12 mouse cellular contexts compared by ENCODE assay signal in genomic region chr13:63700747-63701146, GRCm38 (mm10).
DNase-seq lines count a peak whose midpoint lies in the region; ATAC-seq lines count a peak whose summit lies in the region.
"Had no signal": no experiment of that assay in that cellular context is flagged by ENCODE, and none has a peak within 500 bp of the region (broad histone marks: within the 10 kb centered on the region; RNA-seq: fewer than 3 reads in every experiment).

No protein-coding gene starts in this region.

- H3K79me2 ChIP-seq in macrophage (ENCODE audit: inconsistent target), result no peaks in the 10 kb centered on the region

- DNase-seq in neural tube, embryonic 11.5 days (ENCODE audit: low spot score), result no peak
- no peak for DNase-seq in neural tube, embryonic 10.5 days (ENCODE audit: extremely low spot score, low spot score)
- DNase-seq in spleen, postnatal 14 days (ENCODE audit: low spot score in 2 of 2), result no peak
- DNase-seq in kidney, postnatal 10 days, result no peak
- DNase-seq in midbrain, embryonic 10.5 days (ENCODE audit: low spot score), result no peak
- DNase-seq in spleen, adult 18-20 months, result no peak
- DNase-seq: adrenal gland, postnatal 10 days; cerebellum, adult 18-20 months; kidney, adult 2 months had no signal

- H3K9ac ChIP-seq in neural tube, embryonic 11.5 days (ENCODE audit: low read length), result no peak overlapping the region
- no peak overlapping the region for H3K9ac ChIP-seq in intestine, embryonic 15.5 days

- 61% methylated on average over 3 of the region's 3 CpGs for WGBS in neural tube, embryonic 11.5 days
- WGBS in intestine, embryonic 15.5 days, result 38% methylated on average over 3 of the region's 3 CpGs
- WGBS in macrophage (ENCODE audit: missing documents), result 21% methylated on average over 3 of the region's 3 CpGs
- WGBS in midbrain, embryonic 10.5 days, result 79% methylated on average over 3 of the region's 3 CpGs

- H3K4me2 ChIP-seq in neural tube, embryonic 11.5 days (ENCODE audit: low read depth), result no peak overlapping the region
- no peak overlapping the region for H3K4me2 ChIP-seq in intestine, embryonic 15.5 days (replicated peaks)

- H3K27ac ChIP-seq in neural tube, embryonic 11.5 days (ENCODE audit: low read depth, low read length), result 0 out of 2 replicates have a peak overlapping the region, but pooled peaks have one; percentile 8
- peak overlapping the region; percentile 77 for H3K27ac ChIP-seq in intestine, embryonic 15.5 days
- H3K27ac ChIP-seq in macrophage, result peak overlapping the region; percentile 55
- H3K27ac ChIP-seq in midbrain, embryonic 10.5 days (replicated peaks), result no peak overlapping the region

- peaks cover 3% of the 10 kb centered on the region; the same call in 1 of the 2 replicates for H3K4me1 ChIP-seq in neural tube, embryonic 11.5 days (ENCODE audit: control insufficient read depth, insufficient read depth, low read length)
- H3K4me1 ChIP-seq in intestine, embryonic 15.5 days (replicated peaks), result peaks cover 5% of the 10 kb centered on the region; the same call in 1 of the 2 replicates
- peaks cover 14% of the 10 kb centered on the region for H3K4me1 ChIP-seq in midbrain, embryonic 10.5 days

- no peak for ATAC-seq in neural tube, embryonic 11.5 days (ENCODE audit: insufficient read depth, low FRiP score, low TSS enrichment)
- 0 out of 2 replicates have a peak, but pooled peaks have one; percentile 29 for ATAC-seq in intestine, embryonic 15.5 days

- H3K36me3 ChIP-seq in neural tube, embryonic 11.5 days (ENCODE audit: control insufficient read depth, insufficient read depth, low read length), result no peaks in the 10 kb centered on the region
- H3K36me3 ChIP-seq in intestine, embryonic 15.5 days, result no peaks in the 10 kb centered on the region
- no peaks in the 10 kb centered on the region for H3K36me3 ChIP-seq in macrophage (ENCODE audit: inconsistent target)
- no peaks in the 10 kb centered on the region for H3K36me3 ChIP-seq in midbrain, embryonic 10.5 days
- H3K36me3 ChIP-seq: G1E had no signal

- no peaks in the 10 kb centered on the region for H3K27me3 ChIP-seq in neural tube, embryonic 11.5 days (ENCODE audit: control insufficient read depth, insufficient read depth, low read length)
- no peaks in the 10 kb centered on the region for H3K27me3 ChIP-seq in intestine, embryonic 15.5 days (replicated peaks)
- no peaks in the 10 kb centered on the region for H3K27me3 ChIP-seq in midbrain, embryonic 10.5 days (ENCODE audit: low read depth, poor library complexity, severe bottlenecking)

- H3K9me3 ChIP-seq in neural tube, embryonic 11.5 days (ENCODE audit: control insufficient read depth, low read length), result no peaks in the 10 kb centered on the region
- H3K9me3 ChIP-seq in intestine, embryonic 15.5 days, result no peaks in the 10 kb centered on the region
- H3K9me3 ChIP-seq in midbrain, embryonic 10.5 days (replicated peaks), result no peaks in the 10 kb centered on the region
- H3K9me3 ChIP-seq: G1E had no signal

- H3K4me3 ChIP-seq in neural tube, embryonic 11.5 days (ENCODE audit: low read depth, low read length), result no peak overlapping the region
- no peak overlapping the region for H3K4me3 ChIP-seq in intestine, embryonic 15.5 days (replicated peaks)
- no peak overlapping the region for H3K4me3 ChIP-seq in macrophage (ENCODE audit: inconsistent target)
- no peak overlapping the region for H3K4me3 ChIP-seq in midbrain, embryonic 10.5 days
